Mouse (Mus musculus): Measurements from ENCODE around the gene Rhobtb3. TPM values are rescaled to one million over a fixed set of nuclear protein-coding genes. Genes with fewer than 3 reads are reported as not detected.
"Not testable (repeated sequence)": the region's sequence is repeated elsewhere in the genome, so short reads cannot be mapped to it uniquely, and the experiment has no call there.

The Rhobtb3 gene
- total and polyA plus RNA-seq, 3 experiments: 7.1 to 38.6 (median 23.7) TPM

DNA sequence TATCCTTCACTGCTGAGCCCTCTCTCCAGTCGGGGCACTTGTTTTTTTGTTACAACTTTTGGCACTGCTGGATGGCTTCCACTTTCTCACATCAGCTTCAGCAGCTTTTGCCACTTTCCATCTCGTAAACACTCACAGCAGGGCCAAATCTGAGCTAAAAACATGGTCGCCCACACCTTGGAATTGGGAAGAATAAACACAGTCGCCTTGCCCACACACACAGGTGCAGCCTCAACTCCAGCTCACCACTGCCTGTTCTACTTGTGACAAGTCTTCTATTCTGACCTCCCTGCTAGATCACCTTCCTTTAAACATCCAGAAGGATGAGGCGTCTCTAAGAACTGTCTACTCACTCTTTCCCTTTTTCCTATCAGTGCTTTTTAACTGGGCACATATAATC, 39.1 kb downstream of the Rhobtb3 start:
- Histone ChIP-seq H3K36me3 (replicated peaks) (peaks cover 3% of the 10 kb centered on the region), H3K4me3 (ENCODE audit: low read depth, low read length) (no peak overlapping the region), H3K27me3 (ENCODE audit: insufficient read depth, low read length) (no peaks in the 10 kb centered on the region), H3K9me3 (replicated peaks) (no peaks in the 10 kb centered on the region), H3K4me1 (ENCODE audit: insufficient read depth, low read depth, low read length) (no peaks in the 10 kb centered on the region)
- TF ChIP-seq POLR2AphosphoS5 (IDR thresholded peaks at IDR 0.05; ENCODE audit: insufficient replicate concordance, low read depth, low read length) (no peak), GATA2 (IDR thresholded peaks at IDR 0.05; ENCODE audit: borderline replicate concordance, low read depth, low read length) (no peak), GATA1 (IDR thresholded peaks at IDR 0.05; ENCODE audit: borderline replicate concordance, low read length) (no peak), CTCF (IDR thresholded peaks at IDR 0.05; ENCODE audit: low read depth, low read length) (no peak), TAL1 (conservative IDR thresholded peaks at IDR 0.05; ENCODE audit: low read depth, low read length) (no peak)
- DNase-seq (ENCODE audit: low spot score) (no peak), ATAC-seq (ENCODE audit: extremely low read depth, insufficient number of reproducible peaks, low FRiP score, poor library complexity, severe bottlenecking) (no peak)

DNA sequence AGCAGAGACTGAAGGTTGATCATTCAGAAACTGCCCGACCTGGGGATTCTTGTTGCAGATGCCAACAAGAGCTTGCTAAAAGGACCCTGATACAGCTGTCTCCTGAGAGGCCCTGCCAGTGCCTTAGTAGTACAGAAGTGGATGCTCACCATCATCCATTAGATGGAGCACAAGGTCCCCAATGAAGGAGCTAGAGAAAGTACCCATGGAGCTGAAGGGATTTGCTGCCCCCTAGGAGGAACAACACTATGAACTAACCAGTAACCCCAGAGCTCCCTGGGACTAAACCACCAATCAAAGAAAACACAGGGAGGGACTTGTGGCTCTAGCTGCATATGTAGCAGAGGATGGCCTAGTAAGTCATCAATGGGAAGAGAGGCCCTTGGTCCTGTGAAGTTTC, 42.8 kb downstream of the Rhobtb3 start:
- H3K4me1 ChIP-seq (ENCODE audit: insufficient read depth, low read depth, low read length); H3K36me3 ChIP-seq (replicated peaks); H3K27me3 ChIP-seq (ENCODE audit: insufficient read depth, low read length); H3K9me3 ChIP-seq (replicated peaks); DNase-seq (ENCODE audit: low spot score); ATAC-seq (ENCODE audit: extremely low read depth, insufficient number of reproducible peaks, low FRiP score, poor library complexity, severe bottlenecking); H3K4me3 ChIP-seq (ENCODE audit: low read depth, low read length): not testable (repeated sequence)

GRCm38 (mm10) chr13:75892876-75893275, 50.8 kb downstream of the Rhobtb3 start:
- ATAC-seq (ENCODE audit: extremely low read depth, insufficient number of reproducible peaks, low FRiP score, poor library complexity, severe bottlenecking): peak; percentile 40
- no peak for TF ChIP-seq TAL1 (conservative IDR thresholded peaks at IDR 0.05; ENCODE audit: low read depth, low read length)
- TF ChIP-seq CTCF (IDR thresholded peaks at IDR 0.05; ENCODE audit: low read depth, low read length): no peak
- TF ChIP-seq GATA1 (IDR thresholded peaks at IDR 0.05; ENCODE audit: borderline replicate concordance, low read length): no peak
- TF ChIP-seq POLR2AphosphoS5 (IDR thresholded peaks at IDR 0.05; ENCODE audit: insufficient replicate concordance, low read depth, low read length): no peak
- no peak for TF ChIP-seq GATA2 (IDR thresholded peaks at IDR 0.05; ENCODE audit: borderline replicate concordance, low read depth, low read length)
- Histone ChIP-seq H3K9me3 (replicated peaks) (no peaks in the 10 kb centered on the region), H3K4me3 (ENCODE audit: low read depth, low read length) (no peak overlapping the region), H3K4me1 (ENCODE audit: insufficient read depth, low read depth, low read length) (peaks cover 9% of the 10 kb centered on the region), H3K27me3 (ENCODE audit: insufficient read depth, low read length) (no peaks in the 10 kb centered on the region), H3K36me3 (replicated peaks) (no peaks in the 10 kb centered on the region)
- DNase-seq (ENCODE audit: low spot score): no peak

GRCm38 (mm10) chr13:75892291-75892690, 51.4 kb downstream of the Rhobtb3 start:
- H3K9me3 ChIP-seq (replicated peaks): no peaks in the 10 kb centered on the region
- DNase-seq (ENCODE audit: low spot score) (no peak), ATAC-seq (ENCODE audit: extremely low read depth, insufficient number of reproducible peaks, low FRiP score, poor library complexity, severe bottlenecking) (peak; percentile 54)
- no peak overlapping the region for H3K4me3 ChIP-seq (ENCODE audit: low read depth, low read length)
- TF ChIP-seq GATA1 (IDR thresholded peaks at IDR 0.05; ENCODE audit: borderline replicate concordance, low read length): no peak
- TF ChIP-seq TAL1 (conservative IDR thresholded peaks at IDR 0.05; ENCODE audit: low read depth, low read length): no peak
- no peak for TF ChIP-seq CTCF (IDR thresholded peaks at IDR 0.05; ENCODE audit: low read depth, low read length)
- TF ChIP-seq GATA2 (IDR thresholded peaks at IDR 0.05; ENCODE audit: borderline replicate concordance, low read depth, low read length): no peak
- no peak for TF ChIP-seq POLR2AphosphoS5 (IDR thresholded peaks at IDR 0.05; ENCODE audit: insufficient replicate concordance, low read depth, low read length)
- H3K36me3 ChIP-seq (replicated peaks): no peaks in the 10 kb centered on the region
- peaks cover 9% of the 10 kb centered on the region for H3K4me1 ChIP-seq (ENCODE audit: insufficient read depth, low read depth, low read length)
- H3K27me3 ChIP-seq (ENCODE audit: insufficient read depth, low read length): no peaks in the 10 kb centered on the region

DNA sequence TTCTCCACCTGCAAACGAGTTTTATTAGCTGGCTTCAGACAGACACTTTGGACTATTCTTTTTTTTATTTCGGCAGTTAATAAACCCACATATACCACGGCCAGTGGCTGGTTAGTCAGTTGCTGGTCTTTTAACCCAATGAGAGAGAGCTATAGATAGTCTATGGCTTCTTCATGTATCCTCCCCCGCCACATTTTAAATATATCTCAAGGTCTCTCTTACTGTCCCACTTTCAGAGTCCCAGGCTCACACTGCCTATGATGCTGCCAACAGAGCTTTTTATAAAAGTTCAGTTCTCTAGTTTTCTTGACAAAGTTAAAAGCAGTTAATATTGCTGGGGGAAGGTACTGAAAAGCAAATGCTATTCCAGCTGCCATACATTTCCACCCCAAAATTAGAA, 51.9 kb downstream of the Rhobtb3 start:
- H3K27me3 ChIP-seq (ENCODE audit: insufficient read depth, low read length): no peaks in the 10 kb centered on the region
- TF ChIP-seq GATA1 (IDR thresholded peaks at IDR 0.05; ENCODE audit: borderline replicate concordance, low read length) (no peak), TAL1 (conservative IDR thresholded peaks at IDR 0.05; ENCODE audit: low read depth, low read length) (no peak), CTCF (IDR thresholded peaks at IDR 0.05; ENCODE audit: low read depth, low read length) (no peak), GATA2 (IDR thresholded peaks at IDR 0.05; ENCODE audit: borderline replicate concordance, low read depth, low read length) (no peak), POLR2AphosphoS5 (IDR thresholded peaks at IDR 0.05; ENCODE audit: insufficient replicate concordance, low read depth, low read length) (no peak)
- H3K9me3 ChIP-seq (replicated peaks): no peaks in the 10 kb centered on the region
- DNase-seq (ENCODE audit: low spot score): no peak
- no peak for ATAC-seq (ENCODE audit: extremely low read depth, insufficient number of reproducible peaks, low FRiP score, poor library complexity, severe bottlenecking)
- H3K36me3 ChIP-seq (replicated peaks): no peaks in the 10 kb centered on the region
- H3K4me1 ChIP-seq (ENCODE audit: insufficient read depth, low read depth, low read length): peaks cover 9% of the 10 kb centered on the region
- no peak overlapping the region for H3K4me3 ChIP-seq (ENCODE audit: low read depth, low read length)

DNA sequence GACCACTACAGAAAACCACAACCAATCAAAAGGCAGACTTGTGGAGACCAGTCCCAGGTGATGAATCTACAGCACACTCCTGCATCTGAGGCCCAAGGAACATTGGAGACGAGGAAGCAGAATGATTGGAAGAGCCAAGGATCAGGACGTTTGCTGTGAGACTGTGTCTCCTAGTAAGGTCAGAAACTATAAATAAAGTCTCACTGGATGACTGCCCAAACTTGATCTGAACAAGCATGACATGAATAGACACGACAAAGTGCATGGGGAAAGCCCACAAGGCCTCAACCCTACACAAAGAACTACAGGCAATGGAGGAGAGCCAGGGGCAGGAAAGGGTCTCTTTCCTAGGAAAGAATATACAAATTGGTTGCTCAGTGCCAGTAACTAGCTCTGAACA, 59.9 kb downstream of the Rhobtb3 start:
- TF ChIP-seq GATA1 (IDR thresholded peaks at IDR 0.05; ENCODE audit: borderline replicate concordance, low read length): no peak
- DNase-seq (ENCODE audit: low spot score): no peak
- H3K4me3 ChIP-seq (ENCODE audit: low read depth, low read length): no peak overlapping the region
- no peaks in the 10 kb centered on the region for H3K4me1 ChIP-seq (ENCODE audit: insufficient read depth, low read depth, low read length)
- peaks cover 8% of the 10 kb centered on the region for H3K36me3 ChIP-seq (replicated peaks)
- no peak for ATAC-seq (ENCODE audit: extremely low read depth, insufficient number of reproducible peaks, low FRiP score, poor library complexity, severe bottlenecking)
- H3K9me3 ChIP-seq (replicated peaks): no peaks in the 10 kb centered on the region
- H3K27me3 ChIP-seq (ENCODE audit: insufficient read depth, low read length): no peaks in the 10 kb centered on the region

- Histone ChIP-seq H3K36me3 (replicated peaks) (peaks cover 10% of the 10 kb centered on the region), H3K4me3 (ENCODE audit: low read depth, low read length) (no peak overlapping the region), H3K4me1 (ENCODE audit: insufficient read depth, low read depth, low read length) (no peaks in the 10 kb centered on the region; the same call in 1 of the 2 replicates), H3K27me3 (ENCODE audit: insufficient read depth, low read length) (no peaks in the 10 kb centered on the region), H3K9me3 (replicated peaks) (no peaks in the 10 kb centered on the region)
- no peak for ATAC-seq (ENCODE audit: extremely low read depth, insufficient number of reproducible peaks, low FRiP score, poor library complexity, severe bottlenecking)
- no peak for TF ChIP-seq GATA1 (IDR thresholded peaks at IDR 0.05; ENCODE audit: borderline replicate concordance, low read length)
- TF ChIP-seq GATA2 (IDR thresholded peaks at IDR 0.05; ENCODE audit: borderline replicate concordance, low read depth, low read length): no peak
- no peak for TF ChIP-seq TAL1 (conservative IDR thresholded peaks at IDR 0.05; ENCODE audit: low read depth, low read length)
- no peak for TF ChIP-seq CTCF (IDR thresholded peaks at IDR 0.05; ENCODE audit: low read depth, low read length)
- no peak for TF ChIP-seq POLR2AphosphoS5 (IDR thresholded peaks at IDR 0.05; ENCODE audit: insufficient replicate concordance, low read depth, low read length)
- DNase-seq (ENCODE audit: low spot score): no peak
These were observed 63.2 kb downstream of the Rhobtb3 start for GRCm38 (mm10) chr13:75880501-75880900.

Measured in G1E (cell line).